Mouse (Mus musculus) kidney, embryonic 16.5 days (tissue): Measurements from ENCODE around the gene Card6. TPM values are rescaled to one million over a fixed set of nuclear protein-coding genes. Genes with fewer than 3 reads are reported as not detected.
"Not testable (repeated sequence)": the region's sequence is repeated elsewhere in the genome, so short reads cannot be mapped to it uniquely, and the experiment has no call there.

ENCODE experiments used
- ATAC-seq: fragments of 200-750 bp; cut with Nextera tagmentation; 2 replicates; pipeline ENCODE4 v1.8.0; 2017; ENCODE audit warnings: moderate TSS enrichment; ENCODE audit not compliant: low FRiP score, low TSS enrichment
- H3K27ac ChIP-seq: fragments of 300-500 bp; sonication (generic); 2 replicates; pipeline ENCODE4 v1.5.1; 2014; ENCODE audit warnings: low read length
- H3K27me3 ChIP-seq: fragments of 300-500 bp; sonication (generic); 2 replicates; pipeline ENCODE4 v1.6.1; 2014; ENCODE audit warnings: low read length, control low read depth, mixed read lengths; ENCODE audit not compliant: insufficient read depth
- H3K36me3 ChIP-seq: fragments of 300-500 bp; sonication (generic); 2 replicates; pipeline ENCODE4 v1.6.1; 2014; ENCODE audit warnings: low read length, control low read depth, mixed read lengths; ENCODE audit not compliant: insufficient read depth
- H3K4me1 ChIP-seq: fragments of 300-500 bp; sonication (generic); 2 replicates; pipeline ENCODE4 v1.6.1; 2014; ENCODE audit warnings: low read length, control low read depth, mixed read lengths; ENCODE audit not compliant: insufficient read depth
- H3K4me2 ChIP-seq: fragments of 300-500 bp; sonication (generic); replicated peaks from 2 replicates; pipeline ENCODE4 v1.6.1; 2014; ENCODE audit warnings: low read depth, low read length
- H3K4me3 ChIP-seq: fragments of 300-500 bp; sonication (generic); 2 replicates; pipeline ENCODE4 v1.5.1; 2014; ENCODE audit warnings: mild to moderate bottlenecking, low read length
- H3K9ac ChIP-seq: fragments of 300-500 bp; sonication (generic); replicated peaks from 2 replicates; pipeline ENCODE4 v1.6.1; 2014; ENCODE audit warnings: low read length
- H3K9me3 ChIP-seq: fragments of 300-500 bp; sonication (generic); 2 replicates; pipeline ENCODE4 v1.6.1; 2016; ENCODE audit warnings: low read length, control low read depth
- WGBS: fragments of 180-500 bp; shearing (Covaris S2); extraction: QIAGEN DNeasy Blood & Tissue Kit; methylation state at CpG from one replicate; pipeline ENCODE4 v1.1.7; 2014; 5-methylcytosine and 5-hydroxymethylcytosine counted together
- polyA plus RNA-seq: library from polyadenylated mRNA; unstranded; fragments of >200 nt; fragmentation: Nextera tagmentation; extraction: Ambion mirVana; gene quantifications from 2 replicates; pipeline ENCODE4 v1.2.1, GENCODE M21; 2015

The Card6 gene
- polyA plus RNA-seq, 1 experiment from 2014 or later, result 1.3 TPM

GRCm38 (mm10) chr15:5130887-5131668, 22.7 kb upstream of the Card6 start:
- H3K9ac ChIP-seq, H3K4me2 ChIP-seq, H3K27me3 ChIP-seq, H3K9me3 ChIP-seq, ATAC-seq, H3K36me3 ChIP-seq, H3K27ac ChIP-seq, H3K4me3 ChIP-seq, H3K4me1 ChIP-seq: not testable (repeated sequence)
- 91% methylated on average over 14 of the region's 14 CpGs for WGBS

DNA sequence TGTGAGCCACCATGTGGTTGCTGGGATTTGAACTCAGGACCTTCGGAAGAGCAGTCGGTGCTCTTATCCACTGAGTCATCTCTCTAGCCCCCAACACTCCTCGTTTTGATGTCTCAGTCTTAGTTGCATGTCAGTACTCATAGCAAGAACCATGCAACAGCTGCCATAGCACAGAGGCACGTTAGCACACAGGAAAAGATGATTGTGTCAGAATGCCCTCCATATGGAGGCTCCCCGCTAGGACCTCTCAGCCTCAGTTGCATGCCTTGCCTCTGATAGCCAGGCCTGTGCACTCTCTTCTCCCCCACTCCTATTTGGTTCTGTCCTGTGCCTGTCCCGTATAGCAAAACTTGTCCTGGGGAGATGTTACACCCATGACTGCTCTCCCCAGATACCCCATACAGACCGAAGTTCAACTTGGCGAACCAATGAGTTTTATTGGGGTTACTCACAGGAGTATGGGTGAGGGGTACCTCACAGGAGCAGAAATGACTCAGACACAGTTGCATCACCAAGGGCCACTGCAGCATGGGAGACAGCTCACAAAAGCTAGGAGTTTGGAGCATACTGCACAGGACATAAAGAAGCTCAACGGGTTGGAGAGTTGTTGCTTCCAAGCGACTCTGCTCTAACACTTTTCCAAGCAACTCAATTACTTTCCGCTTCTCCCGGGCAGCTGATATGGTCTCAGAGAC, 20.9 kb upstream of the Card6 start:
- WGBS, result 90% methylated on average over 12 of the region's 12 CpGs
- H3K27ac ChIP-seq, result no peak overlapping the region
- no peaks in the 10 kb centered on the region for H3K4me1 ChIP-seq
- no peak overlapping the region for H3K4me3 ChIP-seq
- no peak overlapping the region for H3K4me2 ChIP-seq
- no peak for ATAC-seq
- no peaks in the 10 kb centered on the region for H3K27me3 ChIP-seq
- H3K9me3 ChIP-seq, result no peaks in the 10 kb centered on the region
- no peak overlapping the region for H3K9ac ChIP-seq
- H3K36me3 ChIP-seq, result peaks cover 10% of the 10 kb centered on the region

DNA sequence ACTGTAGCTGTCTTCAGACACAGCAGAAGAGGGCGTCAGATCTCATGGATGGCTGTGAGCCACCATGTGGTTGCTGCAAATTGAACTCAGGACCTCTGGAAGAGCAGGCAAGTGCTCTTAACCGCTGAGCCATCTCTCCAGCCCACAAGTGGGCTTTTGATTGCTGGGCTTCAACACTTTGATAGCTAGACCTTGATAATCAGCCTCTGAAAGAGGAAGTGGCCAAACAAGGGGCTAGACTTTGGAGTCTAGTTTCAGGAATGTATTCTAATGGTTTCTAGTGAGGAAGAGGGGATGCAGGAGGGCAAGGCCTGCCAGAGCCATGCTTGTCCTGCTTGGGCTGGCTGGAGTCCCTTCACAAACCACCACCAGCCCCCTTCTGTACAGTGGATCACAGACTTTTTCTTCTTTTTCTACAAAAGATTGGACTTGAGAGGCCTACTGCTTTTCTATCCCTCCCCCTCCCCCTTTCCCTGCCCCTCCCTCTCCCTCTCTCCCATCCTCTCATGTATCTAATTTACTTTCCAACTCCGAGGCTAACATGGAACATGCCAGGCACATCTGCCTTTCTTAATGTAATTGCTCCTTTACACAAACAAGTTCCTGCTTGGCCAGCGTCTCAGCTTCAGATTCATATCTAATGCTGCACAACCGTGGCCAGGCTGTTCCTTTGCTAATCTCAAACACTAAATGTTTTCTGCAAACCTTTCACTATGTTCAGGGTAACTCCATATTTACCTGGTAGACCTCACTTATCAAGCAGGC, 20.0 kb upstream of the Card6 start:
- no peak; the same call in 1 of the 2 replicates for ATAC-seq
- Histone ChIP-seq H3K4me2 (no peak overlapping the region), H3K4me1 (no peaks in the 10 kb centered on the region), H3K9me3 (no peaks in the 10 kb centered on the region), H3K4me3 (no peak overlapping the region), H3K9ac (no peak overlapping the region), H3K36me3 (peaks cover 14% of the 10 kb centered on the region), H3K27me3 (no peaks in the 10 kb centered on the region), H3K27ac (no peak overlapping the region)
- 63% methylated on average over 5 of the region's 5 CpGs for WGBS

- Histone ChIP-seq H3K9ac (no peak overlapping the region), H3K9me3 (no peaks in the 10 kb centered on the region), H3K4me2 (no peak overlapping the region), H3K4me1 (no peaks in the 10 kb centered on the region), H3K36me3 (peaks cover 21% of the 10 kb centered on the region), H3K27ac (no peak overlapping the region), H3K4me3 (no peak overlapping the region), H3K27me3 (no peaks in the 10 kb centered on the region)
- WGBS, result 77% methylated on average over 2 of the region's 2 CpGs
- no peak for ATAC-seq
Measured at GRCm38 (mm10) chr15:5127487-5127886, 19.1 kb upstream of the Card6 start.

DNA sequence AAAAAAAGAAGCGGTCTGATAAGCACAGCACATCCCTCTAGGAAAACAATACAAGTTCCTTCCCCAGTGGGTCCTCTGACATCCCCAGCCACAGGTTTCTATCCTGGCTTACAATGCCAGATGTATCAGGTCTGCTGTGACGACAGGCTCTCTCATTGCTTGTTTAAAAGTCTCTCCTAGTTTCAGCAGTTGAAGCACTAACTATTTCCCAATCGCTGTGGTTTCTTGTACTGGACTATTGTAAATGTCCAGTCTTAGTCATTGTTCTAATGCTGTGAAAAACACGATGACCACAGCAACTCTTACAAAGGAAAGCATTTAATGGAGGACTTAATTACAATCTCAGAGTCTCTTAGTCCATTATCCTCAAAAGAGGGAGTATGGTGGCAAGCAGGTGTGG, 18.1 kb upstream of the Card6 start:
- H3K4me3 ChIP-seq, result no peak overlapping the region
- no peaks in the 10 kb centered on the region for H3K9me3 ChIP-seq
- peaks cover 29% of the 10 kb centered on the region for H3K36me3 ChIP-seq
- no peak for ATAC-seq
- no peak overlapping the region for H3K27ac ChIP-seq
- H3K9ac ChIP-seq, result no peak overlapping the region
- H3K4me1 ChIP-seq, result no peaks in the 10 kb centered on the region
- 83% methylated on average over 4 of the region's 4 CpGs for WGBS
- H3K4me2 ChIP-seq, result no peak overlapping the region
- H3K27me3 ChIP-seq, result no peaks in the 10 kb centered on the region

DNA sequence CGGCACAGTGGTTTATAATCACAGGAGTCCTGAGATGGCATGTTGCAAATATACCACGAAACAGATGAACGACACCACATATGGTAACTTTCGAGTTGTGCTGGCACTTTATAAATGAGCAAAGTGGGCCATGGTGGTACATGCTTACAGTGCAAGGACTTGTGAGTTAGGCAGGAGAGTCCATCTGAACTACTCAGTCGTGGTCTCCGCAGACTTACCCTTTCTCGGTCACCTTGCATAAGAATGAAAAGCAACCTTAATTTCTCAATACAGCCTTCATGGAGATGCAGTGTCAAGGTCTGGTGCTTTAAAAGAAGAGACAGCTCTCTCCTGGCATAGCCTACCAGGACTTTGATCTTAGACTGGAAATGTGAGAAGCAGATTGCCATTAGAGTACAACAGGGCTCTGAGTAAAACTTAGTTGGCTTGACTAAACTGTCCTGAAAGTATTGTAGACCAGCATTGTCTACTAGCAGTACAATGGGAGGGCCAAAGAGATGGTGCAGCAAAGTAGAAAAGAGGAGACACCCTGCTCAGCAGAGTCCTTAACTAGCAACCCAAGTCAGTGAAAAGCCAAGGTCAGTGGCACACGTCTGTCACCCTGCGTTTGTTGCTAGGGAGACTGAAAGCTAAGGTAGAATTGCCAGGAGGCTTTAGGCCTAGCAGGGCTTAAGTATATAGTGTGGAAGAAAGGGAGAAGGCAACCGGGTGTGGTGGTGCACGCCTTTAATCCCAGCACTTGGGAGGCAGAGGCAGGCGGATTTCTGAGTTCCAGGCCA, 13.4 kb upstream of the Card6 start:
- H3K9ac ChIP-seq, result no peak overlapping the region
- H3K36me3 ChIP-seq, result peaks cover 62% of the 10 kb centered on the region
- WGBS, result 90% methylated on average over 12 of the region's 12 CpGs
- no peak for ATAC-seq
- no peaks in the 10 kb centered on the region for H3K27me3 ChIP-seq
- no peak overlapping the region for H3K4me2 ChIP-seq
- H3K27ac ChIP-seq, result no peak overlapping the region
- no peak overlapping the region for H3K4me3 ChIP-seq
- H3K4me1 ChIP-seq, result peaks cover 8% of the 10 kb centered on the region
- H3K9me3 ChIP-seq, result no peaks in the 10 kb centered on the region

GRCm38 (mm10) chr15:5119707-5120106, 11.4 kb upstream of the Card6 start:
- H3K4me3 ChIP-seq, result no peak overlapping the region
- no peak overlapping the region for H3K27ac ChIP-seq
- H3K9me3 ChIP-seq, result no peaks in the 10 kb centered on the region
- H3K4me2 ChIP-seq, result no peak overlapping the region
- no peak for ATAC-seq
- WGBS, result 87% methylated on average over 2 of the region's 2 CpGs
- H3K4me1 ChIP-seq, result peaks cover 16% of the 10 kb centered on the region
- H3K36me3 ChIP-seq, result peaks cover 56% of the 10 kb centered on the region
- H3K9ac ChIP-seq, result no peak overlapping the region
- H3K27me3 ChIP-seq, result no peaks in the 10 kb centered on the region

DNA sequence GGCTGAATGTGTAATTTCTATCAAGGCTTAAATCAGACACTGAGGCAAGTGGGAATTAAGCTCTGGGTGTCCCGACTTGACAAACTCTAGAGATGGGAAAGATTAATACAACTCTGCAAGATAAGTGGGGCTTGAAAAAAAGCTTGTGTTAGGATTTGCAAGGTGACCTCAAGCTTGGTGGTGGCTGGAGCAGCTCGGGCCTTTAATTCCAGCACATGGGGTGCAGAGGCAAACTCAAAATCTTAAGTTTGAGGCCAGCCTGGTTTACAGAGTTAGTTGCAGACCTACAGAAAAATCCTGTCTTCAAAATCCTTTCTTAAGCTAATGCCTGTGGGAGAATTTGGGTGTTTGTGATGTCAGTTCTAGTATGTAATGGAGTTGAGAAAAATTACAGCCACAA, 10.9 kb upstream of the Card6 start:
- Histone ChIP-seq H3K36me3 (peaks cover 51% of the 10 kb centered on the region), H3K4me3 (no peak overlapping the region), H3K9ac (no peak overlapping the region), H3K4me1 (peaks cover 16% of the 10 kb centered on the region), H3K4me2 (no peak overlapping the region), H3K27ac (no peak overlapping the region), H3K27me3 (no peaks in the 10 kb centered on the region), H3K9me3 (no peaks in the 10 kb centered on the region)
- ATAC-seq, result no peak
- 91% methylated on average over 2 of the region's 2 CpGs for WGBS

DNA sequence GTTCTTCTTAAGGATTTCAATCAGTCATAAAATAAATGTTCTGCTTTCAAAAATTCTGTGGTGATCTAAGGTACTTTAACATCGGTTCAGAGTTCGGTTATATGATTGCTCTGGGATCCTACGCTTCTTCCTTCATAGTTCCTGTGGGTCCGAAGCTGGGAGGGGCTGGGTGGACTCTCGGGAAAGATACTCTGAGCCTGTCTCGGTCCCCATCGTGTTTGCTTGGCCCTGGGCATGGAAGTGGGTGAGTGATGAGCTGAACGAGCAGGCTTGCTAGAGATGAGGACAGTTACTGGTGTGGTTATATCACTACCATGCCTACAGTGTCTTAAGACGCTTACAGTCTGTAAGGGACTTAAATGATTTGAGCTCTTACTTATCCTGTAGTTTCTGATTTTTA, 10.3 kb upstream of the Card6 start:
- H3K4me2 ChIP-seq, result no peak overlapping the region
- H3K27me3 ChIP-seq, result no peaks in the 10 kb centered on the region
- H3K9me3 ChIP-seq, result no peaks in the 10 kb centered on the region
- 91% methylated on average over 9 of the region's 9 CpGs for WGBS
- peaks cover 50% of the 10 kb centered on the region for H3K36me3 ChIP-seq
- H3K4me1 ChIP-seq, result peaks cover 16% of the 10 kb centered on the region
- no peak overlapping the region for H3K4me3 ChIP-seq
- H3K27ac ChIP-seq, result no peak overlapping the region
- no peak overlapping the region for H3K9ac ChIP-seq
- ATAC-seq, result no peak
